Mouse (Mus musculus): Measurements from ENCODE around the gene Ddx19a.
A peak's percentile ranks its signal among the peaks of the same experiment; 100 is the strongest.
"Not testable (repeated sequence)": the region's sequence is repeated elsewhere in the genome, so short reads cannot be mapped to it uniquely, and the experiment has no call there.

Gene Ddx19a

GRCm38 (mm10) chr8:110997547-110998531 is at the start of gene Ddx19a:
Gene Ddx19a (minus strand): TSS chr8:110997800.
- DNase-seq (ENCODE audit: low read depth), result peak; percentile 85

- no peak for DNase-seq (ENCODE audit: low read depth)
These were observed 46.6 kb upstream of the Ddx19a start for GRCm38 (mm10) chr8:111044003-111044734.

GRCm38 (mm10) chr8:111042546-111042945 is 44.9 kb upstream of the Ddx19a start:
- no peak for DNase-seq (ENCODE audit: low read depth)

- no peak for DNase-seq (ENCODE audit: low read depth)
These were observed 39.0 kb upstream of the Ddx19a start for GRCm38 (mm10) chr8:111036591-111036990.

- DNase-seq (ENCODE audit: low read depth), result no peak
These were observed 36.7 kb upstream of the Ddx19a start for GRCm38 (mm10) chr8:111034276-111034675.

- peak; percentile 100 for DNase-seq (ENCODE audit: low read depth)
These were observed 36.0 kb upstream of the Ddx19a start for GRCm38 (mm10) chr8:111033482-111034215.

- DNase-seq (ENCODE audit: low read depth), result no peak
These were observed 35.3 kb upstream of the Ddx19a start, which contains the start of gene Aars for GRCm38 (mm10) chr8:111032916-111033315. Gene Aars (plus strand): TSS chr8:111033144.

GRCm38 (mm10) chr8:111031572-111031971 is 34.0 kb upstream of the Ddx19a start, which contains the start of gene Ddx19b:
Gene Ddx19b (minus strand): TSS chr8:111031751.
- no peak for DNase-seq (ENCODE audit: low read depth)

- DNase-seq (ENCODE audit: low read depth), result no peak
These were observed 32.4 kb upstream of the Ddx19a start for GRCm38 (mm10) chr8:111030045-111030444.

- DNase-seq (ENCODE audit: low read depth), result no peak
These were observed 32.0 kb upstream of the Ddx19a start for GRCm38 (mm10) chr8:111029589-111029988.

- peak; percentile 82 for DNase-seq (ENCODE audit: low read depth)
These were observed 29.9 kb upstream of the Ddx19a start for GRCm38 (mm10) chr8:111027391-111027937.

GRCm38 (mm10) chr8:111026609-111027008 is 29.0 kb upstream of the Ddx19a start:
- not testable (repeated sequence) for DNase-seq (ENCODE audit: low read depth)

GRCm38 (mm10) chr8:111010230-111010991 is 12.8 kb upstream of the Ddx19a start:
- not testable (repeated sequence) for DNase-seq (ENCODE audit: low read depth)

GRCm38 (mm10) chr8:110996641-110997430 is 764 bp downstream of the Ddx19a start:
- DNase-seq (ENCODE audit: low read depth), result no peak

- DNase-seq (ENCODE audit: low read depth), result no peak
These were observed 7.6 kb downstream of the Ddx19a start for GRCm38 (mm10) chr8:110990017-110990416.

GRCm38 (mm10) chr8:110987805-110988744 is 9.5 kb downstream of the Ddx19a start:
- DNase-seq (ENCODE audit: low read depth), result peak; percentile 72

GRCm38 (mm10) chr8:110981304-110981703 is 16.3 kb downstream of the Ddx19a start:
- DNase-seq (ENCODE audit: low read depth), result no peak

GRCm38 (mm10) chr8:110977987-110978386 is 19.6 kb downstream of the Ddx19a start:
- not testable (repeated sequence) for DNase-seq (ENCODE audit: low read depth)

- not testable (repeated sequence) for DNase-seq (ENCODE audit: low read depth)
These were observed 21.1 kb downstream of the Ddx19a start for GRCm38 (mm10) chr8:110976532-110976931.
